Mouse (Mus musculus): ENCODE data around the gene Ppfibp2. TPM values are rescaled to one million over a fixed set of nuclear protein-coding genes. Genes with fewer than 3 reads are reported as not detected.
A peak's percentile ranks its signal among the peaks of the same experiment; 100 is the strongest.

Ppfibp2 gene
- 17.8 and 19.2 TPM in 2 replicates for polyA plus RNA-seq (2014; fragmentation: Nextera tagmentation; extraction: Ambion mirVana)

DNA sequence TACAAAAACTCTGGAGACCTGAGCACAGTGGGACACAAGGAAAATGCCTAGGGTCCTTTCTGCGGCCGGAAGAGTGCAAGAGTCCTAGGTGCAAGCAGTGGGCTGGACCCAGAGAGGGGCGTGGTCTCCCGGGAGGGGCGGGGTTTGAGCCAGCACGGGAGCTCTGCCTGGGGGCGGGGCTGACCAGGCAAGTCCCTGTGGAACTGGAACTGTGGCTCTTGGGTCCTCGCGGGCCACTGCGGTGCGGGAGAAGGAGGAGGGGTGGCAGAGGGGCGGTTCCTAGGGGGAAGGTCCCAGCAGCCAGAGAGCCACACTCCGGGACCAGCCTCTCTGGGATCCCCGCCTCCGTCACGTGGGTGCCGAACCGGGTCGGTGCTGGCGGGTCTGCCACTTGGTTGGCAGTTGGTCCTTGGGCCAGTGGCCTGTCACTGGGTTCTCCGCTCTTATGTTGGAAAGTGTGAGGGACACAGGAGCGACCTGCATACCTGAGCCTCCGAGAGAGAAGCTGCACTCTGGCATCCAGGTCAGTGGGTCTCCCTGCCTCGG is at the start of gene Ppfibp2:
Gene Ppfibp2 (plus strand): TSS at position 351 of the 546 bp plus-strand sequence.
- peak within 1 kb of the TSS; percentile 50 for H3K9ac ChIP-seq (replicated peaks; ENCODE audit: low read length)
- DNase-seq (ENCODE audit: low spot score) (peak; percentile 87), ATAC-seq (replicated peaks; ENCODE audit: insufficient number of reproducible peaks, low FRiP score, low TSS enrichment, low read depth) (peak; percentile 92)
- H3K27ac ChIP-seq (replicated peaks; ENCODE audit: low read depth, low read length): no peak within 1 kb of the TSS
- peak within 1 kb of the TSS; percentile 77 for H3K4me2 ChIP-seq (ENCODE audit: low read depth, low read length)
- 2% methylated on average over 22 of the region's 24 CpGs for WGBS
- H3K4me3 ChIP-seq (ENCODE audit: low read depth, low read length): peak within 1 kb of the TSS; percentile 42
- H3K27me3 ChIP-seq (ENCODE audit: control insufficient read depth, insufficient read depth, low read length): no peaks in the 10 kb centered on the region
- H3K36me3 ChIP-seq (replicated peaks; ENCODE audit: control insufficient read depth, insufficient read depth, low read depth, low read length): no peaks in the 10 kb centered on the region
- H3K4me1 ChIP-seq (ENCODE audit: control insufficient read depth, insufficient read depth, low read length): no peaks in the 10 kb centered on the region
- H3K9me3 ChIP-seq (replicated peaks; ENCODE audit: control insufficient read depth, low read length): no peaks in the 10 kb centered on the region

DNA sequence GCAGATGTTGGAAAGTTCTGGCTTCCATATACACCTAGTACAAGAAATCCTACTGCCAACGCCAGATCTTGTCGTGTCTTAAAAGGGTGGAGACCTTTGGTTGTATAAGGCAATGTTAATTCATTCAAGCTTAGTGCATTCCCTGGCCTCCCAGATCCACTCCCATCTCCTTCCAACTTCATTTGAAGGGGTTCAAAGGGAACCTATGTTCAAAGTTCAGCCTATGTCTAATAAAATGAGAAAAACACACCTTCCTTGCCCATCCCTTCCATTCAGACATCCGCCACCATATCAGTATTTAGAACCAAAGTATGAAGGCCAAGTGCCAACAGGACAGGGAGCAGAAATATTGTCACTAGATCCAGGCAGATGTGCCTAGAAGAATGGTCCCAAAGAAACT is 47.1 kb upstream of the Ppfibp2 start:
- ATAC-seq (replicated peaks; ENCODE audit: insufficient number of reproducible peaks, low FRiP score, low TSS enrichment, low read depth) (no peak), DNase-seq (ENCODE audit: low spot score) (no peak)
- 92% methylated on average over 3 of the region's 3 CpGs for WGBS
- Histone ChIP-seq H3K4me1 (ENCODE audit: control insufficient read depth, insufficient read depth, low read length) (no peaks in the 10 kb centered on the region), H3K4me2 (ENCODE audit: low read depth, low read length) (no peak overlapping the region), H3K36me3 (replicated peaks; ENCODE audit: control insufficient read depth, insufficient read depth, low read depth, low read length) (no peaks in the 10 kb centered on the region), H3K9me3 (replicated peaks; ENCODE audit: control insufficient read depth, low read length) (no peaks in the 10 kb centered on the region), H3K9ac (replicated peaks; ENCODE audit: low read length) (no peak overlapping the region), H3K27me3 (ENCODE audit: control insufficient read depth, insufficient read depth, low read length) (no peaks in the 10 kb centered on the region), H3K4me3 (ENCODE audit: low read depth, low read length) (no peak overlapping the region), H3K27ac (replicated peaks; ENCODE audit: low read depth, low read length) (no peak overlapping the region)

GRCm38 (mm10) chr7:107553461-107553860 is 41.5 kb upstream of the Ppfibp2 start:
- no peak overlapping the region for H3K9ac ChIP-seq (replicated peaks; ENCODE audit: low read length)
- no peak overlapping the region for H3K4me3 ChIP-seq (ENCODE audit: low read depth, low read length)
- H3K27me3 ChIP-seq (ENCODE audit: control insufficient read depth, insufficient read depth, low read length): no peaks in the 10 kb centered on the region
- H3K4me2 ChIP-seq (ENCODE audit: low read depth, low read length): no peak overlapping the region
- H3K36me3 ChIP-seq (replicated peaks; ENCODE audit: control insufficient read depth, insufficient read depth, low read depth, low read length): no peaks in the 10 kb centered on the region
- no peaks in the 10 kb centered on the region for H3K9me3 ChIP-seq (replicated peaks; ENCODE audit: control insufficient read depth, low read length)
- H3K4me1 ChIP-seq (ENCODE audit: control insufficient read depth, insufficient read depth, low read length): no peaks in the 10 kb centered on the region
- no peak overlapping the region for H3K27ac ChIP-seq (replicated peaks; ENCODE audit: low read depth, low read length)
- WGBS: 80% methylated on average over 1 of the region's 1 CpGs
- no peak for DNase-seq (ENCODE audit: low spot score)
- no peak for ATAC-seq (replicated peaks; ENCODE audit: insufficient number of reproducible peaks, low FRiP score, low TSS enrichment, low read depth)

DNA sequence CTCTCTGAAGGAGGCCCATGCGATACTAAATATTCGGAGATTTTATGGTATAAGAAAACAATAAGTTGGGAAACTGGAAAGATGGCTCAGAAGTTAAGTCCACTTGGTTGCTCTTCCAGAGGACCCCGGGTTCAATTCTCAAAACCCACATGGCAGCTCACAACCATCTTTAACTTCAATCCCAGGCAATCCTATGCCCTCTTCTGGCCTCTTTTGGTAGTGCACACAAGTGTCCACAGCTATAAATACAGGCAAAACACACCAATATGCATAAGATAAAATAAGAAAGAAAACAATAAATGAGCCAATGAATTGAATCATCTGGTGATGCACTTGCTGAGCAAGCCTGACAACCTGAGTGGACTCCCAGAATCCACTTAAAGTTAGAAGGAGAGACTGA is 39.1 kb upstream of the Ppfibp2 start:
- WGBS: 85% methylated on average over 3 of the region's 3 CpGs
- Histone ChIP-seq H3K27ac (replicated peaks; ENCODE audit: low read depth, low read length) (no peak overlapping the region), H3K9ac (replicated peaks; ENCODE audit: low read length) (no peak overlapping the region), H3K27me3 (ENCODE audit: control insufficient read depth, insufficient read depth, low read length) (no peaks in the 10 kb centered on the region), H3K4me2 (ENCODE audit: low read depth, low read length) (no peak overlapping the region), H3K36me3 (replicated peaks; ENCODE audit: control insufficient read depth, insufficient read depth, low read depth, low read length) (no peaks in the 10 kb centered on the region), H3K4me3 (ENCODE audit: low read depth, low read length) (no peak overlapping the region), H3K4me1 (ENCODE audit: control insufficient read depth, insufficient read depth, low read length) (no peaks in the 10 kb centered on the region), H3K9me3 (replicated peaks; ENCODE audit: control insufficient read depth, low read length) (no peaks in the 10 kb centered on the region)
- DNase-seq (ENCODE audit: low spot score) (peak; percentile 28), ATAC-seq (replicated peaks; ENCODE audit: insufficient number of reproducible peaks, low FRiP score, low TSS enrichment, low read depth) (no peak)

DNA sequence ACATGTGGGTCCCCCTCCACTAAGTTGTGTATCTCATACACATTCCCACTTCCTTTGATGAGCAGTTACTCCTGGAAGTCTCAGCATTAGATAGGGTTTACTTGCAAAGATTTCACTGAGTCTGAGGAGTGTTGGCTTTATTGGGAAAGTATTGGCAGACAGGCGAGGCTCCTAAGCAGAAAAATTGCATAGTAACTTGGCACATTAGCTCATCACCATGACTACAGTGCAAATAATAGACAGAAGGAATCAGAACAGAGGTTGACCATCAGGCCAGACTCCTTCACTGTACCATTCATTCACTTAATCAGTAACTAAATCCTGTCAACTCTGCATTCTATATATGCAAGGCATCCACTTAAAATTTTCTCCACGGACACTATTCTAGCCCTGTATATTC is 34.3 kb upstream of the Ppfibp2 start:
- Histone ChIP-seq H3K4me2 (ENCODE audit: low read depth, low read length) (no peak overlapping the region), H3K9ac (replicated peaks; ENCODE audit: low read length) (no peak overlapping the region), H3K36me3 (replicated peaks; ENCODE audit: control insufficient read depth, insufficient read depth, low read depth, low read length) (no peaks in the 10 kb centered on the region), H3K9me3 (replicated peaks; ENCODE audit: control insufficient read depth, low read length) (no peaks in the 10 kb centered on the region), H3K4me3 (ENCODE audit: low read depth, low read length) (no peak overlapping the region), H3K4me1 (ENCODE audit: control insufficient read depth, insufficient read depth, low read length) (no peaks in the 10 kb centered on the region), H3K27me3 (ENCODE audit: control insufficient read depth, insufficient read depth, low read length) (no peaks in the 10 kb centered on the region), H3K27ac (replicated peaks; ENCODE audit: low read depth, low read length) (no peak overlapping the region)
- no peak for DNase-seq (ENCODE audit: low spot score)
- no peak for ATAC-seq (replicated peaks; ENCODE audit: insufficient number of reproducible peaks, low FRiP score, low TSS enrichment, low read depth)
- WGBS: 85% methylated on average over 2 of the region's 2 CpGs

- H3K36me3 ChIP-seq (replicated peaks; ENCODE audit: control insufficient read depth, insufficient read depth, low read depth, low read length): no peaks in the 10 kb centered on the region
- no peak overlapping the region for H3K4me3 ChIP-seq (ENCODE audit: low read depth, low read length)
- 87% methylated on average over 3 of the region's 3 CpGs for WGBS
- ATAC-seq (replicated peaks; ENCODE audit: insufficient number of reproducible peaks, low FRiP score, low TSS enrichment, low read depth): no peak
- no peaks in the 10 kb centered on the region for H3K27me3 ChIP-seq (ENCODE audit: control insufficient read depth, insufficient read depth, low read length)
- no peak overlapping the region for H3K27ac ChIP-seq (replicated peaks; ENCODE audit: low read depth, low read length)
- H3K9ac ChIP-seq (replicated peaks; ENCODE audit: low read length): no peak overlapping the region
- no peak for DNase-seq (ENCODE audit: low spot score)
- no peak overlapping the region for H3K4me2 ChIP-seq (ENCODE audit: low read depth, low read length)
- no peaks in the 10 kb centered on the region for H3K4me1 ChIP-seq (ENCODE audit: control insufficient read depth, insufficient read depth, low read length)
- H3K9me3 ChIP-seq (replicated peaks; ENCODE audit: control insufficient read depth, low read length): no peaks in the 10 kb centered on the region
Observed at GRCm38 (mm10) chr7:107561584-107561983, 33.4 kb upstream of the Ppfibp2 start.

DNA sequence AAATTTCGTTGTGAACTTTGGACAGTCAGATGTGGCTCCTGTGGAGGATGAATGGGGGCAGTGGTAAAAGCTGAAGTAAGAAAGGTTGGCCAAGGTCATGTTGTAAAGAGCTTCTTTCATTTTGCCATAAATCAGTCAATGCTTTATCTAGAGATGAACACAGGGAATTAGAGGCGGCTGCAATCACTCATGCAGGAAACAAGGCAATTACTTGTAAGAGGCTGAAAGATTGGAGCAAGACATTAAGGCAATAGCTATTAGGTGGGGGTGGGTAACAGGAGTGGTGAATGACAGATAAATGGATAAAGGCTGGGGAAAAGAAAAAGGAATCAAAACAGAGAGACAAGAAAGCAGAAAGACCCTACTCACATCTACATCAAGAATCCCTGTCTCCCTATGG is 31.3 kb upstream of the Ppfibp2 start:
- DNase-seq (ENCODE audit: low spot score): no peak
- WGBS: 38% methylated on average over 2 of the region's 2 CpGs
- no peaks in the 10 kb centered on the region for H3K27me3 ChIP-seq (ENCODE audit: control insufficient read depth, insufficient read depth, low read length)

DNA sequence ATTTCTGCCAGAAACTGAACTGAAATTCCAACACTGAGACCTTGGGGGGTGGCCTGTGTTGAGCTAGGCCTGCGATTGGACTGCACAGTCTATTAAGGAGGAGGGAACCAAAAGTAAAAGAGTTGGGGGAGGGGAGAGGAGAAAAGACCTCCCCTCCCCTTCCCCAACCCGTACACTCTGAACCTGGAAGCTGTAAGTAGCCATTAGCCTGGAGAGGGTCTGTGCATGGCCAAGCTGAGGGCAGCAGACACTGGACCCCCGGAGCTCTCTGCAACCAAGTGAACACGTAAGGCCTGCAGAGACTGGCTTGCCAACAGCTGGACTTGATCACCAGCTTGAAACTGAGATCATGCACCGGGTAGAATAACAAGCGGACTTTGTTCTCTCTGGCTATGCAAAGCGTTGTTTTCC is 27.7 kb upstream of the Ppfibp2 start, which contains the start of gene Olfml1:
Gene Olfml1 (plus strand): TSS at position 186 of the 411 bp plus-strand sequence.
- H3K36me3 ChIP-seq (replicated peaks; ENCODE audit: control insufficient read depth, insufficient read depth, low read depth, low read length): peaks cover 5% of the 10 kb centered on the region
- H3K27ac ChIP-seq (replicated peaks; ENCODE audit: low read depth, low read length): peak within 1 kb of the TSS; percentile 79
- peak within 1 kb of the TSS; percentile 58 for H3K4me2 ChIP-seq (ENCODE audit: low read depth, low read length)
- peak within 1 kb of the TSS; percentile 38 for H3K4me3 ChIP-seq (ENCODE audit: low read depth, low read length)
- H3K9ac ChIP-seq (replicated peaks; ENCODE audit: low read length): peak within 1 kb of the TSS; percentile 57
- DNase-seq (ENCODE audit: low spot score) (peak; percentile 85), ATAC-seq (replicated peaks; ENCODE audit: insufficient number of reproducible peaks, low FRiP score, low TSS enrichment, low read depth) (peak; percentile 93)
- WGBS: 18% methylated on average over 7 of the region's 7 CpGs
- no peaks in the 10 kb centered on the region for H3K4me1 ChIP-seq (ENCODE audit: control insufficient read depth, insufficient read depth, low read length)
- H3K27me3 ChIP-seq (ENCODE audit: control insufficient read depth, insufficient read depth, low read length): no peaks in the 10 kb centered on the region
- no peaks in the 10 kb centered on the region for H3K9me3 ChIP-seq (replicated peaks; ENCODE audit: control insufficient read depth, low read length)

More for the DNA sequence above, 31.3 kb upstream of the Ppfibp2 start:
- Histone ChIP-seq H3K36me3 (replicated peaks; ENCODE audit: control insufficient read depth, insufficient read depth, low read depth, low read length) (no peaks in the 10 kb centered on the region), H3K4me2 (ENCODE audit: low read depth, low read length) (no peak overlapping the region), H3K4me3 (ENCODE audit: low read depth, low read length) (no peak overlapping the region), H3K9ac (replicated peaks; ENCODE audit: low read length) (no peak overlapping the region), H3K27ac (replicated peaks; ENCODE audit: low read depth, low read length) (no peak overlapping the region), H3K9me3 (replicated peaks; ENCODE audit: control insufficient read depth, low read length) (no peaks in the 10 kb centered on the region), H3K4me1 (ENCODE audit: control insufficient read depth, insufficient read depth, low read length) (no peaks in the 10 kb centered on the region)
- no peak for ATAC-seq (replicated peaks; ENCODE audit: insufficient number of reproducible peaks, low FRiP score, low TSS enrichment, low read depth)
